Mouse (Mus musculus): ENCODE measurements around the gene Enox1. TPM values are rescaled to one million over a fixed set of nuclear protein-coding genes. Genes with fewer than 3 reads are reported as not detected.

Gene Enox1
- polyA plus RNA-seq, 1 experiment, result not detected

DNA sequence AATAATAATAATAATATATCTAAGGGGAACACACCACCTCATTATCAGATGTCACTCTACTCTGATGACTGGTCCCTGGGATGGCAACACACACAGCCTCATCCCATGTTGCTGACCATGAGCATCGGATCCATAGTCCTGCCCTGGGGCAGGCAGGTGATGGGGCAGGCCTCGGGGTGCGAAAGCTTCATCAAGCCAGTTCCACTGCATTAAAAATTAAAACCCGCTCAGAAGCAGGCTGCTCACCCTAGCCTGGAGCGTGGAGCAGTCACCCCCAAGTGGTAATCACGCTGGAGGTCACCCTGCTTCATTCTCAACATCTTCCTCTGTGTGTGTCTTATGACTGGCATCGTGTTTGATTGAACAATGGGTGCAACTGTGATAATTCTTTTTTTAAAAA lies 321.6 kb downstream of the Enox1 start:
- H3K27ac ChIP-seq (ENCODE audit: insufficient read depth, low read depth, low read length), result no peak overlapping the region
- H3K4me3 ChIP-seq (ENCODE audit: insufficient read depth, low read length), result no peak overlapping the region
- H3K4me1 ChIP-seq (ENCODE audit: control insufficient read depth, insufficient read depth, low read length), result no peaks in the 10 kb centered on the region
- no peak for TF ChIP-seq CTCF (IDR thresholded peaks at IDR 0.05; ENCODE audit: low read depth, low read length)
- no peak for TF ChIP-seq POLR2A (IDR thresholded peaks at IDR 0.05; ENCODE audit: borderline replicate concordance, low read depth, low read length)

DNA sequence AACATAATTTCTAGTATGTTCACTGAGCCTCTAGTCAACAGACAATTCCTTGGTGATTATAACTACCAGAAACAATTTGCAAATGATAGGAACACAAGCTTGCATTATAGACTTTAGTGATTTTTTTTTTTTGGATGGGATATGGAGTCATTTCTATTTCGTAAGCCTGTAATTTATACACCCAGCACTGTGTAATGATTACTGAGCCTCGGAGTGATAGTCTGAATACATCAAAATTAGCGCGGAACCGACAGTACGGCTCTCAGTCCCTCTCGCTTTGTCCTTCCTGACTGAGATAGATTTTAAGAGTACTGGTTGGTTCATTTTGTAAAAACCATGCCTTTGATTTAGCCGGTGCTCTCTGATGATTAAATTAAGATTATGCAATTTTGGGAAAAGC lies 322.1 kb downstream of the Enox1 start:
- no peak for TF ChIP-seq CTCF (IDR thresholded peaks at IDR 0.05; ENCODE audit: low read depth, low read length)
- no peak for TF ChIP-seq POLR2A (IDR thresholded peaks at IDR 0.05; ENCODE audit: borderline replicate concordance, low read depth, low read length)
- Histone ChIP-seq H3K4me3 (ENCODE audit: insufficient read depth, low read length) (no peak overlapping the region), H3K4me1 (ENCODE audit: control insufficient read depth, insufficient read depth, low read length) (no peaks in the 10 kb centered on the region), H3K27ac (ENCODE audit: insufficient read depth, low read depth, low read length) (no peak overlapping the region)

DNA sequence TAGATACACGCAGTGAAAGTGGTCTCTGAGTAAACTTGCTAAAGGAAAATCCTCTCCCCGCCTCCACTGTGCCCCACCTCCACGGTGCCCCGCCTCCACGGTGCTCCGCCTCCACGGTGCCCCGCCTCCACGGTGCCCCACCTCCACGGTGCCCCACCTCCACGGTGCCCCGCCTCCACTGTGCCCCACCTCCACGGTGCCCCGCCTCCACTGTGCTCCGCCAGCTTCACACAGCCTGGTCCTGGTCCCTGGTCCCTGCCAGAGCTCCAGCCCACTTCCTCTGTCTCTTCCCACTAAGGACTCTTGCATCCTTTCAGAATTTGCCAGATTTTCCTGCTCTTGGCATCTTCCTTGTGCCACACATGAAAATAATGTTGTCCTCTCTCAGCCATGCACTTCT lies 326.5 kb downstream of the Enox1 start:
- H3K27ac ChIP-seq (ENCODE audit: insufficient read depth, low read depth, low read length), result no peak overlapping the region
- no peaks in the 10 kb centered on the region for H3K4me1 ChIP-seq (ENCODE audit: control insufficient read depth, insufficient read depth, low read length)
- TF ChIP-seq POLR2A (IDR thresholded peaks at IDR 0.05; ENCODE audit: borderline replicate concordance, low read depth, low read length) (no peak), CTCF (IDR thresholded peaks at IDR 0.05; ENCODE audit: low read depth, low read length) (no peak)
- H3K4me3 ChIP-seq (ENCODE audit: insufficient read depth, low read length), result no peak overlapping the region

DNA sequence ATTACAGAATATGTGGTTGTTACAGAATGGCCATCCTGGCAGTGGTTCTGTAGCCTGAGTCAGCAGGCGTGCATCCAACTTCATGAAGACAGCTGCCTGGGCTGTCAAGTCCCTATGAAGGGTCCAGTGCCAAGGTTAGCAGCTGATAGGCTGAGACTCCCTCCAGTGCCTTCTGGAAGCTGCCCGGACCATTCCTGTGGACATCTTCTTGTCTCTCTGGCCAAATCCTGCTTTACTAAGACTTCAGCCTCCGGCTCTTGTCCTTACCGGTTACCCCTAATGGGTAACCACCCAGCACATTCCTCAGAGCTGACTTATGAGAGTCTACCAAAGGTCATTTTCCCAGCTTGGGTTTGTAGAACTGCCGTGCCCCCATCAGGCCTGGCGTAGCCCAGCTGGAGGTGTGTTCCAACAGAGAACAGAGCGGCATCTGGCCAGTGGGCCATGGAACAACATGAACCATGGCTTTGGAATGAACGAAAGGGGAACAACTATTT lies 328.4 kb downstream of the Enox1 start:
- no peak overlapping the region for H3K4me3 ChIP-seq (ENCODE audit: insufficient read depth, low read length)
- no peaks in the 10 kb centered on the region for H3K4me1 ChIP-seq (ENCODE audit: control insufficient read depth, insufficient read depth, low read length)
- TF ChIP-seq CTCF (IDR thresholded peaks at IDR 0.05; ENCODE audit: low read depth, low read length) (no peak), POLR2A (IDR thresholded peaks at IDR 0.05; ENCODE audit: borderline replicate concordance, low read depth, low read length) (no peak)
- H3K27ac ChIP-seq (ENCODE audit: insufficient read depth, low read depth, low read length), result no peak overlapping the region

DNA sequence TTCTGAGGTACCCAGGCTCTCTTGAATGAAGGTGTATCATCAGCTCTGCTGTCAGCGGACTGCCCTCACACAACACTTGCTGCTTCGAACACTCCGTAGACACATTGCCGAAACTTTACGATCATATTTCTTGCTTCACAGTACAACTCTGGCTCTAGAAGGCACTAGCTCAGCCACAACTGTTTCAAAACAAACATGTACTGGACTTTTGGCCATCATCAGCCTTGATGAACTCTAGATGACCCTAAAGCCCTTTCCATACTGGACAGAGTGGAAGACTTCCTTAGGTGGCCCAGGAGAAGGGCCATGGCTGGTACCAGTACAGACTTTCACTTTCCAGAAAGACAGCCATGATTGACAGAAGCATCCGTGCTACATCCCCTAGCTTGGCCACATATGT lies 334.1 kb downstream of the Enox1 start:
- H3K4me3 ChIP-seq (ENCODE audit: insufficient read depth, low read length), result no peak overlapping the region
- no peaks in the 10 kb centered on the region for H3K4me1 ChIP-seq (ENCODE audit: control insufficient read depth, insufficient read depth, low read length)
- TF ChIP-seq POLR2A (IDR thresholded peaks at IDR 0.05; ENCODE audit: borderline replicate concordance, low read depth, low read length) (no peak), CTCF (IDR thresholded peaks at IDR 0.05; ENCODE audit: low read depth, low read length) (no peak)
- H3K27ac ChIP-seq (ENCODE audit: insufficient read depth, low read depth, low read length), result no peak overlapping the region

DNA sequence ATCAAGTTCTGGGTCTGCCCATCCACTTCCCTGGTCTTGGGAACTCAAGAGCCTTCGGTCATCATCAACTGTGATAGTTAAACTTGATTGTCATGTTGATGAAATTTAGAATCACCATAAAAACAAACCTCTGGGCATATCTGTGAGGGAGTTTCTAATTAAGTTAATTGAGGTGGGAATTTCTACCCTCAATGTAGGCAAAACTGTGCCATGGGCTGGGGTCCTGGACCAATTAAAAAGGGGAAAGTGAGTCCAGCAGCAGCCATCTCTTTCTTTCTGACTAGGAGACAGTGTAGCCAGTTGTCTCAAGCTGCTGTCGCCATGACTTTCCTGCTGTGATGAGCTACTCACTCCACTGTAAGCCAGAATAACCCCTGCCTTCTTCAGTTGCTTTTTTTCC lies 335.2 kb downstream of the Enox1 start:
- Histone ChIP-seq H3K27ac (ENCODE audit: insufficient read depth, low read depth, low read length) (no peak overlapping the region), H3K4me3 (ENCODE audit: insufficient read depth, low read length) (no peak overlapping the region), H3K4me1 (ENCODE audit: control insufficient read depth, insufficient read depth, low read length) (no peaks in the 10 kb centered on the region)
- TF ChIP-seq CTCF (IDR thresholded peaks at IDR 0.05; ENCODE audit: low read depth, low read length), result no peak
- no peak for TF ChIP-seq POLR2A (IDR thresholded peaks at IDR 0.05; ENCODE audit: borderline replicate concordance, low read depth, low read length)

DNA sequence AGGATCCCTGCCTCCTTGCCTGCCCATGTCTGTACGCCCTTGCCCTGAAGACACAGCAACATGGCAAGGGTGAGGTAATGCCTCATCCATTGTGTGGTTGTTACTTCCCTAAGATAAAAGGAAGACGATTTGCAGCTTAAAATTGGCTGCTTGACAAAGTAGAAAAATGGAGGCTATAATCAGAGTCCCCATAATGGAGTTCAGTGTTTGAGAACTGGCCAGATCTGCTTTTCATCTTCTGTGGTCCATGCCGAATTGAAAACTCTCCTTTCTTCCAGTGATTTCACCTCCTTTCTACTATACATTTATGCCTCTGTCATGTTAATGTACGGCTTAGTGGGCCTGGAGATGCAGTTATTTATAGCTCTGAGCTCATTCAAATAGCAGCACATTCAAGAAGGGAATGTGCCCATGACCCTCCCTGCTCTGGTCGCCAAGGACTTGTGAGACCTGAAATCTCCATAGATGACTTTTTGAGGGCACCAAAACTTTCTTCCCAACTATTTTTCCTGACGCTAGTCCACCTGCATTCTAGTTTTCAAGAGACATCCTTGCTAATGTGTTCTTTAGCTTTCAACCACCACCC lies 343.5 kb downstream of the Enox1 start:
- peaks cover 19% of the 10 kb centered on the region for H3K4me1 ChIP-seq (ENCODE audit: control insufficient read depth, insufficient read depth, low read length)
- H3K4me3 ChIP-seq (ENCODE audit: insufficient read depth, low read length), result no peak overlapping the region
- H3K27ac ChIP-seq (ENCODE audit: insufficient read depth, low read depth, low read length), result peak overlapping the region; percentile 41
- no peak for TF ChIP-seq POLR2A (IDR thresholded peaks at IDR 0.05; ENCODE audit: borderline replicate concordance, low read depth, low read length)
- TF ChIP-seq CTCF (IDR thresholded peaks at IDR 0.05; ENCODE audit: low read depth, low read length), result no peak

DNA sequence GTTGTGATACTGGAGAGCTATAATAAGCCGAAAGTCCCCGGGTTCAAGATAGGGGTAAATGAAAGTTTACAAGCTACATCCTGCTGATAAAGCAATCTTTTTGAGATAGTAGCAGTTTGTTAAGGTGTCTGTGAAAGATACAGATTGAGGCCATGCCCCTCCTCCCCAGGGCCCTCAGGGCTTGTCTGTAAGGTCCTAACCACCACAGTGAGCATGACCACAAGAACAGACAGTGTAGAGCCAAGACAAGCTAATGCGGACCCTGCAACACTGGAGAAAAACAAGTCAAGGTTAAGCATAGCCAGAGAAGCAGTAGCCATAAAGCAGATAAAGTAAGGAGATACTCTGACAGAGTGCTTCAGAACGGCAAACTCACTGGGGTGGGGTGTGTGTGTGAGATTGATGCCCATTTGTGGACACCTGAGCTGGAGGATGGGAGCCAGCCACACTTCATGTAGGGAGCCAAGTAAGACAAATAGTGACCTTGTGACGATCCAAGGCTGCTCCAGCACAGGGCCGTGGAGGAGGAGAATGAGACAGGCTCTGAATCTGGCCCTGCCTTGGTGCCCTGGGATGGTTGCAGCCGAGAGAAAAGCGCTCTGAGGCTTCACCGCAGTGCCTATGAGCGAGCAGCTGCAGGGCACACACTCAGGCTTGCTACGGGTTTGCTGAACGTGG lies 348.0 kb downstream of the Enox1 start:
- TF ChIP-seq POLR2A (IDR thresholded peaks at IDR 0.05; ENCODE audit: borderline replicate concordance, low read depth, low read length) (no peak), CTCF (IDR thresholded peaks at IDR 0.05; ENCODE audit: low read depth, low read length) (no peak)
- Histone ChIP-seq H3K4me1 (ENCODE audit: control insufficient read depth, insufficient read depth, low read length) (peaks cover 15% of the 10 kb centered on the region), H3K4me3 (ENCODE audit: insufficient read depth, low read length) (no peak overlapping the region), H3K27ac (ENCODE audit: insufficient read depth, low read depth, low read length) (no peak overlapping the region)

DNA sequence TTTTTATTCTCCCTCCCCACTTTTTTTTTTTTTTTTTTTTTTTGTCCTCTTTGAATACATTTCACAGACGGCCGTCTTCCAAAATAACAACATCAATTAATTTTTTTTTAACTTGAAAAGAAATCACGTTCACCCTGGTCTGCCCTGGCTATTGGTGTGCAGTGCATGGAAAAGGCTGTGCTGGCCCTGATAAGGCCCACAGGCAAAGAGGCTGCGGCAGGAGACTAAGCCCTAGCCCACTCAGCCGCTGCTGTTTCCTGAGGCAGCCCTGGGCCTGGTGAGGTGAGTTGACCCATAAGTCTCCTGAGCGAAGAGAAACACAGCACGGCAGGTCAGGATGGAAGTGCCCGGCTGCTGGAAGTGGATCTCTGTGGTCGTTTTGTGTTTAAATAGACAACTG lies 349.8 kb downstream of the Enox1 start:
- TF ChIP-seq CTCF (IDR thresholded peaks at IDR 0.05; ENCODE audit: low read depth, low read length) (no peak), POLR2A (IDR thresholded peaks at IDR 0.05; ENCODE audit: borderline replicate concordance, low read depth, low read length) (no peak)
- Histone ChIP-seq H3K4me3 (ENCODE audit: insufficient read depth, low read length) (no peak overlapping the region), H3K4me1 (ENCODE audit: control insufficient read depth, insufficient read depth, low read length) (peaks cover 10% of the 10 kb centered on the region), H3K27ac (ENCODE audit: insufficient read depth, low read depth, low read length) (no peak overlapping the region)

DNA sequence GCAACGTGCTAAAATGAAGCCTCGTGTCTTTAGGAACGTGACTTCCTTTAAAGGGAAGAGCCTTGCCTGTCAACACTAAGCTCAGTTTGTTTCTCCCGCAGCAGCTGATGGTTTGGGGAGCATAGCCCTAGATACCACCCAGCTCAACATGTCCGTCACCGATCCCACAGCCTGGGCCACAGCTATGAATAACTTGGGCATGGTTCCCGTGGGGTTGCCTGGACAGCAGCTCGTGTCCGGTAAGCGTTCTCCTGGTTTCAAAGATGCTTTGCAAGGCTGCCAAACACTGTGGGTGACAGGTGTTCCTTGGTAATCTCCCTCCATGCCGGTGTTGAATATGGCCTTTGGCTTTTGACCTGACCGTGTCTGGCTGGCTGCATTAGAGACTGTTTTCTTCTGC lies 351.5 kb downstream of the Enox1 start:
- no peak for TF ChIP-seq POLR2A (IDR thresholded peaks at IDR 0.05; ENCODE audit: borderline replicate concordance, low read depth, low read length)
- TF ChIP-seq CTCF (IDR thresholded peaks at IDR 0.05; ENCODE audit: low read depth, low read length), result no peak
- H3K4me1 ChIP-seq (ENCODE audit: control insufficient read depth, insufficient read depth, low read length), result peaks cover 16% of the 10 kb centered on the region
- no peak overlapping the region for H3K27ac ChIP-seq (ENCODE audit: insufficient read depth, low read depth, low read length)
- no peak overlapping the region for H3K4me3 ChIP-seq (ENCODE audit: insufficient read depth, low read length)
